Mouse (Mus musculus): ENCODE results near the gene Pitpna.
"Not testable (repeated sequence)": the region's sequence is repeated elsewhere in the genome, so short reads cannot be mapped to it uniquely, and the experiment has no call there.

Pitpna gene

GRCm38 (mm10) chr11:75587493-75588284 is at the start of gene Pitpna:
Gene Pitpna (plus strand): TSS chr11:75588097.
- DNase-seq (ENCODE audit: extremely low read depth, low read depth, low spot score), result no peak

DNA sequence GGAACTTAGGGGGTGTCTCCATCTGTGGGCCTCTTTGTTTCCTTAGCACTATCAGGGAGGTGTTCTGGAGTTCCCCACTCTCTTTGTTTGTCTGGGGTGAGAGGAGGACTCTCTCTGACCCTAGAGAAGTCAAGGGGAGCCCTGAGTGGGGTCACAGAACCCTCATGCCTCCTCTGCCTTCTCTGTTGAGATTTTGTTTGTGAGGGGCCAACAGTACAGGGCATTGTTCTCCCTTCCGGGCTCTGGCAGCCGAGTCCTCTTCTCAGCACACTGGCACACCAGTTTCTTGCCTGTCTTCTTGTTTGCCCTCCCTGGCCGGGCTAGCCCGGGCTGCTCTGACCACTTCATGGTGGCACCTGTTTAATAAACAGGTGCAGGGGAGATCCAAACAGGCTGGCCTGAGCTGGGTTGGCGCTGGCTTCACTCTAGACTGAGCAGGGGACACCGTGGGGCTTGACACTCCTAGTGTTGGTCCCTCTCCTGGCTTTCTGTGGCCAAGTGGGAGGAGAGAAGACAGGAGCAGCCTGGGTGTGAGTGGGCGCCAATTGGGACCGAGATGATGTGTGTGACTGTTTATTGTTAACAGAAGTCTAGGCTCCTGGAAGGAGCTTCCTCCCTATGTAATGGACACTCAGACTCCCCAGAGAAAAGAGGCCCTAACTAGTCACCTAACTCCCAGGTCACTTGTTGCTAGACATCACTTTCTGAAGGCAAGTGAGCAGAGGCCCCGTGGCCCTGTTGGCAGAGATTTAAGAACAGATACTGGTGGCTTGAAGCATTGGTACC is 49.5 kb upstream of the Pitpna start:
- no peak for DNase-seq (ENCODE audit: extremely low read depth, low read depth, low spot score)

DNA sequence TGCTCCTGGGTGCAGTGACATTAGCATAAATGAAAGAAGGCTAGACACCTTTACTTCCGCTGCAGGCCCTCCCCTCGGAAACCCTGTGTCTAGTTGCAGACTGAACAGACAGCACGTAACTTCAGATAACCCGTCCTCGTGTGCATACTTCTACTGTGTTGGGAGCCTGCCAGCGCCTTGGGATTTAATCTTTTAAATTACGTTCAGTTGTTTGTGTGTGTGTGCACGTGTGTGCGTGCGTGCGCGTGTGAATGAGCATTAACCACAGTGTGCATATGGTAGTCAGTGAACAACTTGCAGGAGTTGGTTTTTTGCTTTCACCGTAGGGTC is 49.0 kb upstream of the Pitpna start:
- no peak for DNase-seq (ENCODE audit: extremely low read depth, low read depth, low spot score)

DNA sequence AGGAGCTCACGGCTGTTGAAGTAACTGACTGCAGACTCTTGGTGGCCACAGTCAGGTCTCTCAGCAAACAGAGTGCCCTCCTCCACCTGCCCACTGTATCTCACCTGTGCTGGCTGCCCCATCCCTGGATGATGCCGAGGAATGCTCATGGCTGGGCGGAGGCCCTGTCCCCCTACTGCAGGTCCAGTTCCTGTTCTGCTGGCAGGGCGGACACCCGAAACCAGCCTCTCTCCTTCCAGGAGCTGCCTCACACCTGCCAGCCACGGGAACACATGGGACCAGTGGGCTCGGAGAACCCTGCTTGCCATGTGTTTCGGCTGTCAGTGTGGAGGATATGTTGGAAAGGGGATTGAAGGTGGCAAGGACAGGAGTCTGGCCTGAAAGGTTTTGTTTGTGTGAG is 47.7 kb upstream of the Pitpna start:
- DNase-seq (ENCODE audit: extremely low read depth, low read depth, low spot score), result no peak

- no peak for DNase-seq (ENCODE audit: extremely low read depth, low read depth, low spot score)
Measured at GRCm38 (mm10) chr11:75540710-75541581, 47.0 kb upstream of the Pitpna start.

- no peak for DNase-seq (ENCODE audit: extremely low read depth, low read depth, low spot score)
Measured at GRCm38 (mm10) chr11:75544713-75545112, 43.2 kb upstream of the Pitpna start.

- DNase-seq (ENCODE audit: extremely low read depth, low read depth, low spot score), result no peak
Measured at GRCm38 (mm10) chr11:75546057-75546456, 41.8 kb upstream of the Pitpna start.

DNA sequence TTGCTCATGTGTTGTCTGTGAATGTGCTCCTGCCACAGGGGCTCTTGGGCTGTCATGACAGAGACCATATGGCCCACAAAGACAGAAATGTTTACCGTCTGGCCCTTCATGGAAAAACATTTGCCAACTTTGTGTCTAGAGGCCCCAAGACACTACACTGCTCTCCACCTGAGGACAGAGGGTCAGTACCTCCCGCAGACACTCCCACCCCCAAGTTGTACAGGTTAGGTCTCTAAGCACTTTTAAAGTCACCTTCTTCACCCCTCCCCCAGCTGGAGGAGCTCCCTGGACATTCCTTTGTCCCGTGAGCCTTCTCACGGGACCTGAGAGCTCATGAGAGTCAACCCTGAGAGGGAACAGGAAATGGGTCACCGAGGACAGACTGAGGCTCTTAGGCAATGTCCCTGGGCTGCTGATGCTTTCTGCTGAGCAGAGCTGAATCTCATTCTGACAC is 38.2 kb upstream of the Pitpna start:
- DNase-seq (ENCODE audit: extremely low read depth, low read depth, low spot score), result no peak

- DNase-seq (ENCODE audit: extremely low read depth, low read depth, low spot score), result no peak
Measured at GRCm38 (mm10) chr11:75550200-75550946, 37.5 kb upstream of the Pitpna start.

DNA sequence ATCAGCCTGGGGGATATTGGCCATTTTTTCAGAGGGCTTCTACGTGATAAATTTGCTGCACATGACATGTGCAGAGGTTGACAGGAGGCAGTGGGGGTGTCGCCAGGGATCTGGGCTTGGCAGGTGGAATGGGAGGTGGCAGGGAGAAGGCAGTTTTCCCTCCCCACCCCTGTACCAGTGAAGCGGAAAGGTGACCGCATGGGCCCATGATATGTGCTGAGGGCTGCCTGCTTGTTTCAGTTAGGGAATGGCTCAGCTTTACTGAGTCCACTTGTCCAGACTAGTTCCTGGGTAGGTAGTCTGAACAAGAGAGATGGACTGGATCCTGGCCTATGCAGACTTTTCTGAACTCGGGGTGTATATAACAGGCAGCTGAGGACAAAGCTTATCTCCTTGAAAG is 36.6 kb upstream of the Pitpna start:
- DNase-seq (ENCODE audit: extremely low read depth, low read depth, low spot score), result no peak

DNA sequence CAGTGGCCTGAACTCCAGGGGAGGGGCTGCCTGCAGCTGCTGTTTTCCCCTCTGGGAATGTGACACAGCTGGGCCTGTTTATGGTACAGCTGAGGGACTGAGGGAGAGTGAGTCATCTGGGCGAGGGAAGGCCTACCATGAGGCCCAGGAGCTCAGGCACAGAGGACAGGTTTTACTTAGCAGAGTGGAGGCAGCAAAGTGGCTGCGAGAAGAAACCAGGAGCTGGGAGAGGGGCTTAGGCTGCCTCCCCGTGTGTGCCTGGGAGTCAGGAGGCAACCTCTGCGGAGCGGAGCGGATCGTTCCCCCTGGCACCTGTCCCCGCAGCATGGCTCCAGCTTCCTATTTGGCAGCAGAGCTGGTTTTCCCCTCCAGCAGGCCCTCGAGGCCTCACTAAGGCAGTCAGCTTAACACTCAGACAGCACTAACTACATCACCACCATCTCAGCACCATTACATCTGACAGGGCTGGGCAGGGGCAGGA is 35.9 kb upstream of the Pitpna start:
- DNase-seq (ENCODE audit: extremely low read depth, low read depth, low spot score), result no peak

- no peak for DNase-seq (ENCODE audit: extremely low read depth, low read depth, low spot score)
Measured at GRCm38 (mm10) chr11:75552906-75553482, 34.9 kb upstream of the Pitpna start.

- not testable (repeated sequence) for DNase-seq (ENCODE audit: extremely low read depth, low read depth, low spot score)
Measured at GRCm38 (mm10) chr11:75556006-75556405, 31.9 kb upstream of the Pitpna start.

GRCm38 (mm10) chr11:75557142-75557541 is 30.8 kb upstream of the Pitpna start:
- DNase-seq (ENCODE audit: extremely low read depth, low read depth, low spot score), result no peak

DNA sequence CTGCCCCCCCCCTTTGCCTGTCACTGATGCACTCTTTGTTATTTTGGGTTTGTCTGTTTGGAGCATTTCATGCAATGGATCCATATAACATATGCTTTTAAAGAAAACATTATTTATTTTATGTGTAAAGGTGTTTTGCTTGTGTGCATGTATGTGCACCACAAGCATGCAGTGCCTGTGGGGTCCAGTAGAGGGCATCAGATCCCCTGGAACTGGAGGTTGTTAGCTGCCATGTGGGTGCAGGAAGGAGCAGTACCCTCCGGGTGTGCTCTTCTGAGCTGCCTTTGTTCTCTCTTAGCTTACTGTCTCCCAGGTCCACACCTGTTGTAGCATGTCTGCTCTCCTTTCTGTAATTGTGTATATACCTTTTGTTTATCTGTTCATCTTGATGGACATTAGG is 29.8 kb upstream of the Pitpna start:
- no peak for DNase-seq (ENCODE audit: extremely low read depth, low read depth, low spot score)

- DNase-seq (ENCODE audit: extremely low read depth, low read depth, low spot score), result no peak
Measured at GRCm38 (mm10) chr11:75559870-75560504, 27.9 kb upstream of the Pitpna start.

- no peak for DNase-seq (ENCODE audit: extremely low read depth, low read depth, low spot score)
Measured at GRCm38 (mm10) chr11:75560530-75561409, 27.1 kb upstream of the Pitpna start.

GRCm38 (mm10) chr11:75561410-75561791 is 26.5 kb upstream of the Pitpna start:
- no peak for DNase-seq (ENCODE audit: extremely low read depth, low read depth, low spot score)

DNA sequence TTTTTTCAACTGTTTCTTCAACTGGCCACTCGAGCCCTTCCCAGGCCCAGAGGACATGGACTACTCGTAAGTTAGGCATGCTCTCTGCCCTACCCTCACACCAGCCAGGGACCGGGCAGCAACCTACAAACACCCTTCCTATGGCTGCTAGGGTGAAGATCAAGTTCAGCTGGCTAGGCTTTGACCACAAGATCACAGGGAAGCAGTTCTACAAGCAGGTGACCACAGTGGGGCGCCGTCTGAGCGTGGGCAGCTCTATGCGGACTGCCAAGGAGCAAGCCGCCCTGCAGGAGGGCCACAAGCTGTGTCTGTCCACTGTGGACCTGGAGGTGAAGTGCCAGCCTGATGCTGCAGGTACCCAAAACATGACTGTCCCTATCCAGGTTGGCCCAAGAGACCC is 25.1 kb upstream of the Pitpna start:
- DNase-seq (ENCODE audit: extremely low read depth, low read depth, low spot score), result no peak
